Mouse (Mus musculus) heart, adult 18-20 months (tissue): ENCODE measurements around the gene Xylb. TPM values are rescaled to one million over a fixed set of nuclear protein-coding genes. Genes with fewer than 3 reads are reported as not detected.

Experiments
- DNase-seq, 2 experiments: peaks; one replicate each; pipeline ENCODE4 v3.0.0; 2021 to 2022; ENCODE audit warnings: mixed read lengths in 1 of 2
- long read RNA-seq, 2 experiments: library from polyadenylated mRNA; stranded (forward); transcript quantifications; one replicate each; pipeline ENCODE4 v2.0.0; 2021
- total RNA-seq, 2 experiments: library from RNA; stranded (reverse); gene quantifications; 2 replicates each; pipeline ENCODE4 v1.2.3; 2021

The Xylb gene
- total RNA-seq: under 1 TPM; 0.26 to 0.30 TPM
- long read RNA-seq, experiment 1: 0 reads
- long read RNA-seq, experiment 2: 0 reads

DNA sequence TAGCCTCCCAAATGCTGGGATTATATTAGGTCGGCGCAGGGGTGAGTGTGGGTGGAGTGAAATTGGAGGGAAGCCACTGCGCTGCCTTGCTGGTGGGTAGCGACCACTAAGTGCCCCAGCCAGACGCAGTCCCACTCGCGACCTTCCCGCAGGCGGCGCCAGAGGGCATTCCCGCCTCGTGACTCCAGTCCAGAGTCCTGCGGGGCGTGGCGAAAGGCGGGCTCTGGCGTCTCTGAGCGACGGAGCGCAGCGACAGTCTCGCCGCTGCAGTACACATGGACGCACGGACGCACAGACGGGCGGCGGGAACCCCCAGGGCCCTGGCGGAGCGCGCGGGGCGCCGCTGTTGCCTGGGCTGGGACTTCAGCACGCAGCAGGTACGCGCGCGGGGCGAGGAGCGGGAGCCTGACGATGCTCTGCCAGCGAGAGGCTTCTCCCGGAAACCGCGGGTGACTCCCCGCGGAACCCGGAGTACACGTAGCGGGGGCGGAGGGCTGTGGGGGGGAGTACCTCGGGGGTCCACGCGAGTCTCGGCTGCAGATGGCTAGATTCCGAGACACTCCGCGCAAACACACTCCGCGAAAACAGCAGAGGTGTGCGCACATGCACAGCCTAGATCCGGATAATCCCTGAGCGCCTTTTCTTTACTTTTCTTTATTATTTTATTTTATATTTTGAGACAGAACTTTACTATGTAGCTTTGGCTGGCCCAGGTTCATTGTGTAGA, at the start of gene Xylb:
Xylb (plus strand) TSS at position 51 of the 727 bp plus-strand sequence.
- peak; percentile 93 to 97 for DNase-seq

DNA sequence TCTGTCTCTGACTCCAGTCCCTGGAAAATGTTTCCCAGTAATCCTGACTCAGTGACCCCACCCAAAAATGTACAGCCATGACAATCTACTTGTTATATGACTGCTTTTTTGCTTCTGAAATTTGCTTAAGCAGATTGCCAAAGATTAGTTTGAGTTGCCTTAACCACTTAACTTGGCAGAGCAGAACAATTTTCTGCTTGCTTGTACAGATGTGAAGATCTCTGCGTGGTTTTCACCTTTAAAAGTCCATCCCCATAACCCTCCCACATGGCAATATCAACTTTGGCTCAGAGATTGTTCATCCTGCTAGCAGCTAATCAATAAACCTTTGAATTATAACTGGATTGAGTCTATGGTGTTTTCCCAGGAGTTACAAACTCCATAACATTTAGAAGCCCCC, 48.1 kb upstream of the Xylb start:
- no peak for DNase-seq

DNA sequence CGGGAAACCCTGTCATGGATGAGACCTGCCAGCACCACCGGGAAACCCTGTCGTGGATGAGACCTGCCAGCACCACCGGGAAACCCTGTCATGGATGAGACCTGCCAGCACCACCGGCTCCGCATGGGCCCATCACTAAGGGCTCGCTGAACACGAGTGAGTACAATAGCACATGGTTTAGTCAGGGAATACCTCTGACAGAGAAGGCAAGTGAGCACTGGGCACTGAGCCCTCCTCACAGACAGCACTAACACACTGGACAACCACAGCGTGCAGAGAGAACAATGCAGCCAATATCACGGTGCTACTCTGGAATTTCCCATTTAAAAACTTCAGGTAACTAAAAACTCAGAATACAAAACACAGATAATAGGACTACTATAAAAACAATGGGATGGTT, 44.1 kb upstream of the Xylb start:
- no peak for DNase-seq

DNA sequence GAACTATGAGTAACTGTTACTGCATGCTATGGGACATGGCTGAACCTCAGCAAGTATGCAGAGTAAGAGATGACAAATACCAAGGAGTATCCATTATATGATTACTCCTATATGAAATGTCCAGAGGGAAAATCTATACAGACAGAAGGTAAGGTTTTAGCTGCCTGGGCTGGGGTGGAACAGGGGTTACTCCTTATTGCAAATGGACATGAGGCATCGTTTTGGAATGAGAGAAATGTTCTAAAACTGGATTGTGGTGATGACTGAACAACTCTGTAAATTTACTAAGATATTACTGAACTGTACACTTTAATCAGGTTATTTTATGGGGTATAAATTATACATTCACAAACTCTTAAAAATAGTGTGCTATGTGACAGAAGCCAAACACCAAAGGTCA, 38.3 kb upstream of the Xylb start:
- no peak for DNase-seq

DNA sequence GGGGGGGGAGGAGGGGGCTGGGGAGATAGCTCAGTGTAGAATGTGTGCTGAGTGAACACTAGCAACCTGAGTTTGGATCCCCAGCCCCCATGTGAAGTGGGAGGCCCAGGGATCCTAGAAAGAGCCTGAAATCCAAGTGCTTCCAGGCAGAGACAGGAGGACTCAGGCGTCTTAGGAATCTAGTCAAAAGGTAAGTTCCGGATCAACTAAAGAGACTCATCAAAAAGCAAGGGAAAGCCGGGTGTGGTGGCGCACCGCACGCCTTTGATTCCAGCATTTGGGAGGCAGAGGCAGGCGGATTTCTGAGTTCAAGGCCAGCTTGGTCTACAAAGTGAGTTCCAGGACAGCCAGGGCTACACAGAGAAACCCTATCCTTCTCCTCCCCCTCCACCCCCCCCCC, 36.7 kb upstream of the Xylb start:
- DNase-seq: no peak

DNA sequence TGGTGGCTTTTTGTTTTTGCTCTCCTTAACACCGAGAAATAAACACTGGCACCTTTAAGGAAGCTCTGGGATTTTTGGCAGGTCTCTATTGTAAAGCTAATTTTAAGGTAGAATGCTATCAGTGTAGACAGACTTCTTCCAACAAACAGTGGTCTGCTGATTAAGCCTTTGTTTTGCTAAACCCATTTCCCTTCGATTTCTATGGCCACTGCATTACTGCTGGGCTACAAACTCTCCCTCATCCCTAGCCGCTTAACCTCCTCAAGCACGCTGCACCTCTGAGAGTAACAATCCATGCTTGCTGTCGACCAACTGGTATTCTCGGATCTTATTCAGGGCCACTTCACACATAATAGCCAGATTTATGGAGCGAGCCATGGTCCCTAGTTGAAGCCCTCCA, 36.2 kb upstream of the Xylb start:
- DNase-seq: no peak

DNA sequence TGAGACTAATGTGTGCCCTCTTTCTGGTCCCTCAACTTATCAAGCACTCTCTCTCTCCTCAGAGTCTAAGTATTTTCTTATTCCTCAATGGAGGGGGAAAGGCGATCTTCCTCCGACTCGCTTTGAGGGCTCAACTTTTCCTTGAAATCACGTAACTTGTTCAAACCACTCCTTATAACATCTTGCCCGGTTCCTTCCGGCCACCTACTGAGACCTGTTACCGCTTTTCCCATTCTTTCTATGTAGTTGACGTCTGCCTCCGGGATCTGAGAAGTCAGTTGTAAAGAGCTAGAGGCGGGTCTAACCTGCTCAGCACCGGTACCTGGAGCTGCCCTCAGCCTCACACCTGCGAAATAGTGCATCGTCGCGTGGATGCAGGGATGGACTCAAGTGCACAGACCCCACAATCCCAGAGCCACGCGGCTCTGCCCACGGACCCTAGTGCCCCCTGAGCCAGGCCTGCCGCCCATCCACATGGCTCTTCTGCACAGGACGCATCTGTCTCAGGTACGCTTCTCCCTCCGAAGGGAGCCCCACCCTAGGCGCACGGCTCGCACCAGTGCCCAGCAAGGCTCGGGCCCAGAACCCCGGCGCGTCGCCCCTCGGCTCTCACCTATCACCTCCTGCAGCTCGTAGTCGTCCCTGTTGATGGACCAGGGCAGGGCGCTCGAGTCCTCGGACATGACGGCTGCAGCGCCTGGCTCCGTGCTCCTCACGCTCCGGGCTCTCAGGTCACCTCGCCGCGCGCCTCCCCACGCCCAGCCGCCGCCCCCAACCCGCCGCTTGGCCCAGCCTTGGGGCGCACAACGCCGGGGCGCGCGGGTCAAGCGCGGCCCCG, 35.6 kb upstream of the Xylb start:
- peak in 1 of 2 experiments; percentile 33 for DNase-seq

DNA sequence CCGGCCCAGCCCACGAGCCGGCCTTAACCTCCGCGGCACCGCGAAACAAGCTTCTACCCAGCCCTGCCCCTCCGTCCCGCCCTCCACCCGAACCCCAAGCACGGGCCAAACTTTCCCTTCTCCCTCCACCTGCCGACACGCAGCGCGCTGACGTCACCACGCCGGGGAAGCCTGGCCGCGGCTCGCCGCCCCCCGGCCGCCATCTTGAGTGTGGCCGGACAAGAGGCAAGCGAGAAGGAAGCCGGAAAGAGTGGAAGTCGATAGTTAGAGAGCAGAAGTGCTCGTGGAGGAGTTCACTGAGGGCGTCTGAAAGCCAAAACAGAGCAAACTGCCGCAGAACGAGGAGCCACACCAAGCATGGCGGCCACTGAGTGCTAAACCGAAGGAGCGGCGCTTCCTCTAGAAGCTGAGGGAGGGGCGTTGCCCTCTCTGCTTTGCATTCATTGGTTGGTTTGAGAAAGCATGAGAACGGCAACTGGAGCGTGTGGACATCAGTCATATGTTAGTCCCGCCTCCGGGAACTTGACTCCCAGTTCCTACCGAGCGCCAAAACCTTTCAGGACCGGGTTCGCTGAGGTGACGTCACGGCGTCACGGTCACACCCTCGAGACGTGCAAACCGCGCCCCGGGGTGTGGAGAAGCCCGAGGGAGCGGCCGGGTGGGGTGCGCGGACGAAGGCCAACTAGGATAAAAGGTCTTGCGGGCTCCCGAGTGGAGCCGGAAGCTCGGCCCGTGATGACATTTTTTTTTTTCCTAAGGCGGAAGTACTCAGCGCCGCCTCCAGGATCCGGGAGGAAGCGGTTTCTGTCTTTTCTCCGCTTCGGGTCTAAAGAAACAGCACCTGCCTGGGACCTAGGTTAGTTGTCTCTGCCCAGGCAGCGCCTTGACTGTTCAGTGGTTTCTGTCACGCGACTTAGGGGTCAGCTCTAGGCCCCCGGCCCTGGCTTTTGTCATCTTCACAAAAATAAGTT, 34.6 kb upstream of the Xylb start, which contains the start of gene Oxsr1:
Oxsr1 (minus strand) TSS at position 139 of the 971 bp plus-strand sequence.
- DNase-seq: peak; percentile 100

DNA sequence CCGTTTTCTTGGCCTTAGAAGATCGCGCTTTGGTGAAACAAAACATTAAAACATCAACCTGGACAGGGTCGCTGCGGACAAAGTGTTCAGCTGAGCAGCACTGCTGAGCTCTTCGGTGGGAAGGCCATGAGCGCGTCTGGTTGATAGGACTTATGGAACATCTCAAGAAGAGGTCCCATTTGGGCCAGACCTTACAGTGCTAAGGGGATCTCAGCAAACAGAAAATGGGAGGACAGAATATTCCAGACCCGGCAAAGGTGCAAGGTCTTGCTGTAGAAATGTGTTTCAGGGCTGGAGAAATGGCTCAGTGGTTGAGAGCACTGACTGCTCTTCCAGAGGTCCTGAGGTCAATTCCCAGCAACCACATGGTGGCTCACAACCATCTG, 33.9 kb upstream of the Xylb start:
- DNase-seq: no peak

DNA sequence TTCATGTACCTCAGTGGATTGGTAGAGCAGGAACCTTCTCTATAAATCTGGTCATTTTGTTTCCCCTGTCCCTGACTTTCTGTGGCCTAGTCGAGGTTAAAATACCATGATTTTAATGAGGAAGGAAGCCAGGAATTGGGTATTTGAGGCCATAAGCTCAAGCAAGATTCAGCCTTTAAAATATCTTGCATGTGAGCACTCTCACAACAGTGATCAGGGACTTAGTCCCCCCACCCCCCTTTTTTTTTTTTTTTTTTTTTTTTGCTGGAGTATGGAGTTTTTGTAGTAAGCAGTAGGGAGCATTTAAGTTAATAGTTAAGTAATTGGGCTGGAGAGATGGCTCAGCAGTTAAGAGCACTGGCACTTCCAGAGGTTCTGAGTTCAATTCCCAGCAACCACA, 33.1 kb upstream of the Xylb start:
- DNase-seq: no peak

DNA sequence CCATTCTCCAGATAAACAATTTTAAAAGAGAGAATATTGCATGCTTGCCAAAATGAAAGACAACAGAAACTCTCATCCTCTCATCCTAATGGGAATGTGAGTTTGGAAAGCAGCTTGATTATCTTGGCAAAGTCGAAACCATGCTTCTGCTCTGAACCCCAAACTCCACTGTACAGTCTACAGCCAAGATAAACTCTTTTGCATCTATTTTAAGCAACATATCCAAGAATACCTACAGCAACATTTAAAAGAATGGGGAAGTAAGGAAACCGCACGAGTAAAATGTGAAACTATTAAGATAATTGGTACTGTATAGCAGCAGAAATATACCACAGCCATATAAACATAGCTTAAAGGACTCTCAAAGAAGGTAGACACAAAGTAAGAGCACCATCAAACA, 28.7 kb upstream of the Xylb start:
- no peak for DNase-seq

DNA sequence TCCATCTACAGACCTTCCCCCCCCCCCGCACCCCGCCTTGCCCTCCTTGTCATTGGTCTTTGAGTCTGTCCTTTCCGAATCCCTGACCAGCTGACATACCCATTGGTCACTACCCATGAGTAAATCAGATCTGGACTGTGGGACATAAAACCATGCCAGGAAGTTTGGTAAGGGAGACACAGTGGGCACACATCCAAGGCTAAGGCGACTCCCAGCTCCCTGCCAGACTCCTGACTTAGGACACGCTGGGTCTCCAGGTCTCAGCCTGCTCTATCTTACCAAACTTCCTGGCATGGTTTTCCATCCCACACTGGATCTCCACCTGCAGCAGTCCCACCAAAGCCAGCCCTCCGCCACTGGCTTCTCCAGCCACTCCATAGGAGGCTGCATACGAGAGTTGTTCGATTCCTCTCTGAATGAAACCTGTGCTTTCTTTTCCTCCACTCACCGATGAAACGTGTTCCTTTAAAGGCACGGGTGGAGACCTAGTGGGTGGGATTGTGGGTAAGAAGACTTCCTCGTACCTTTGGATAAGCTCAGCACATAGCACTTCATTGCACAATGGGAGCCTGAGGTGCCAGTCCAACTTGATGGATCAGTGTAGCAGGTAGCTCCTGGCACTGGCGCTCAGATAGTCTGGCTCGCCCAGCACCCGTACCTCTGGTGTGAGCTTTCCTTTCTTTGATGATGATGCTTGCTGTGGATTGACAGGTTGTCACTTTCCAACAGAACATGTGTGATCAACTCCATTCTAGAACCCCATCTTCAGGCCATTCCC, 26.8 kb upstream of the Xylb start:
- DNase-seq: no peak

DNA sequence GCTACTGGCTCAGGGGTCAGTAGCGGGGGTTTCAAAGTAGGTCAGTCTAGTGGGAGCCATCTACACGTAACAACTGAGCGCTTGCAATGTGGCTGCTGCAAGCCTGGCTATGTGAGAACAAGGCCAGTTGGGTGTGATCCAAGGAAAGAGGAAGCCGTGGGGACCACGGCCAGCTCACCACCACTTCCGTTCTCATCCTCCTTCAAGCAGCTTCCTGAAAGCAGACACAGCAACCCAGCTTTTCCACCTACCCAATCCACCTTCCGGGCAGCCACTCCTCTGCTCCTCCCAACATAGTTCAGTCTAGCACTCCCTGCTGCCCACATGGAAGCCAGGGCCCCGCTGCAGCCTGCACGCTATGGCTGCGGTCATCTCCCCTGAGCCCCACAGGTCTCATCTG, 22.9 kb upstream of the Xylb start:
- DNase-seq: peak; percentile 80 to 88

DNA sequence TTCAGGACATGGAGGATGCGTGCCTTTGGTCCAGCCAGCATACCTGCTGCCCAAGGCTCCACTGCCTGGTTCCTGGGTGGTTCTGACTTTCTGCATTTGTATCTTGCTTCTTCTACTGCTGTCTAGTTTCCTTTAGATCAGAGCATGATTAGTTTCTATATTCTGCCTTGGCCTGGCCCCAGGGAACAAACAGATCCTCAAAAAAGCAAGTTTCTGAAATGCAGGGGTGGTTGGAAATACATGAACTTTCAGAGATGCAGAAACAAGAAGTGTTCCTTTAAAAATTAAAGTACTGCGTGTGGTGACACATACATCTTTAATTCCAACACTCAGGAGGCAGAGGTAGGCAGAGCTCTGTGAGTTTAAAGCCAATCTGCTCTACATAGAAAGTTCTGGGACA, 22.3 kb upstream of the Xylb start:
- no peak for DNase-seq

DNA sequence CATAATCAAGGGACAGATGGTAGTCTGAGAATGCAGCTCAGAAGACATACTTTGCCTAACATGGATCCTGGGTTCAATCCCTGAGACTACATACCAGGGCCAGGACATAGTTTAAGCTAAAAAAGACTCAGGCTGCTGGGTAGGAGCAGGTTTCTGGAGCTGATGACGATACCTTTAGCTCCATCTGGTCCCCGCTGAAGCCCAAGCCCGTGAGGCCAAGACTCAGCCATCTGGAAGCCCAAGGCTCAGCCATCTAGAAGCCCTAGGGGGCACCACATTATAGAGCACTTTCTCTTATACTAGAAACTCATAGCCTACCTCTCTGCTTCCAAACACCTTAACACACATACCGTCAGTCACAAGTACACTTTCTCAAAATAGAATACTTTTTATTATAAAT, 21.6 kb upstream of the Xylb start:
- no peak for DNase-seq

DNA sequence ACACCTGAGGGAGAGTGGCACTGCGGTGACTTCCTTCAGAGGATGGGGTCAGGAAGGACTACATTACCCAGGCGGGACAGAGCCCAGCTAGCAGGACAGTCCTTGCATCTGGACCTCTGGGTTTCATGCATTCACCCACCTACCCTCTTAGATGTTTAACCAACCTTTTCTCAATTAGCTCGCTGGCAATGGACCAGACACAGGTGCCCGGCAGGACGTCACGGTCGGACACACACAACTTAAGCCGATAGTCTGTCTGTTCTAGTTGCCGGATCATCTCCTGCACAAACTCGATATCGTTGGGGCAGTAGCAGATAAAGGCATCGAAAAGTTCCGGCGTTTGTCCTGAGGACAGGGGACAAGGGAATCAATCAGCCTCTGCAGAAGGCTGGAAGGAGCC, 19.3 kb upstream of the Xylb start:
- DNase-seq: no peak

DNA sequence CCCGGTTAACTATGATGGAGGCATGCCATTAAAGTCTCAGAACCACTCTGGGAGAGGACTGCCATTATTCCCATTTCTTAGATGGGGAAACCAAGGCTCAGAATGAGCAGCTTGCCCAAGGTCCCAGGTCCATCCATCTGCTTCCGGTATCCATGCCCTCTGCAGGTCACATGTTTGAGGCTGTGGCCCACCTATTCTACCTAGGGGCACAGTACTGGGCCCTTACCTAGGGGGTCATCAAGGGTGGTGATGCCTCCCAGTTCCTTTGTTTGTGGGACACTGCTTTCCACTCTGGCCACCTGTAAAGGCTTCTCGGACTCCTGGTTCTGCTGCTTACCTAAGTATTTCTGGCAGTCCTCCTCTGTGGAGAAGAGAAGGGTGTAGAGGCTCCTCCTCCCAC, 18.8 kb upstream of the Xylb start:
- DNase-seq: no peak

DNA sequence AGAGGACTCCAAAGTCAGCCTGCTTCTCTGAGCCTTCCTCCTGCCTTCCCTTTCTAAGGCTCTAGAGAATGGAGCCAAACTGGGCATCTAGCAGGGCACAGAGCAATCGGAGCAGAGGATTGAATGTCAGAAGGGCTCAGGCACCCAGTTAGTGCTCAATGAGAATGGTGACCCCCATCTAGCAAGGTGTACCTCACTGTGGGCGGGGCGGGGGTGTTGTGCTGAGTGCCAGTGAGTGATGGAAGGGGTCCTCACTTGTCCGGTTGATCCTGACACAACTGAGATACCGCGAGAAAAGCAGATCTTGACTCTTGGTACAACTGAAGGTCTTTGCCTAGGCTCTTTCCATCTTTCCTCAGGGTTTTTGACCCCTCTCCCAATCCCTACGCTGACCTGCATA, 18.1 kb upstream of the Xylb start:
- no peak for DNase-seq

DNA sequence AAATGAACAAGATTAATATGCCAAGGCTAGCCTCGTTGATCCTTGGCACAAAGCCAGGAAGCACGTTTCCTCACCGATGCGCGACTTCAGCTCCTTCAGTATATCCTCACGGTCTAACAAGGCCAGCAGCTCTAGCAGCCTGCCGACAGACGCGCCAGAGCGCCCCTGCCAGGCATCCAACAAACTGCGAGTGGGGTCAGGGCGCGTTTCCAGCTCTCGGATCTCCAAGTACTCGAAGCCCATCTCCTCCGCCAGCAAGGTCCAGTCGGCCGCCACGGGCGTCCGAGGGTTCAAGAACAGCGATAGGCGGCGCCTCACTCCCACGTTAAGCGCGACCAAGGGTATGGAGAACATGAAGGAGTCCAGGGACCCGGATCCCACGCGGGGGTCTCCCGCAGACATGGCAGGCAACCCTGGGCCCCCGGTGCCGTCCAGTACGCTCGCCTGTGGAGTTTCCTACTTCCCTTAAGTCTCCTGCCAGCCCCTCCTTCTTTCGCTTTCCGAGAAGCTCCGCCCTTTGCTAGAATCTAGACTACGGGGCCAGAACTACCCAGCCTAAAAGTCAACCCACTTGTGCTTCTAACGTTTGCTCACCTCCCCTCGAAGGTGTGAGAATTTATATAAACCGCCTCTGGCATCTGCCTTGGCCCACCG, 17.5 kb upstream of the Xylb start, which contains the start of gene Acaa1a:
Acaa1a (plus strand) TSS at position 119 of the 654 bp plus-strand sequence.
- peak; percentile 88 to 89 for DNase-seq

DNA sequence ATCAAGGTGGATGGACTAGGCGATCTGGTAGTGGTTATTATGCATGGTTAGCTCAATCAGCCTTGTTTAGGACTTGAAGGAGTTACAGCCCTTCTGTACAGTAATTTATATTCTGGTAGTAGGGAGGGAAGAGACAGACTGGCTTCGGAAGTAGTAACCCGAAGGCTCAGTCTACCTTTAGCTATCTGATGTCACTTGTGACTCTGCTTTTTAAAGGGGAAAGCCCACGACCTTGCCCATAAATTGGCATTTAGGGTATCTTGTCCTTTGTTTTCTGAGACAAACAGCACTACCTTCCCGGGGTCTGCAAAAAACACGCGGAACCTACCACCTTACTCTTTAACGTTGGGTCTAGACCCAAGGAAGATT, 17.0 kb upstream of the Xylb start:
- no peak for DNase-seq
